Mouse (Mus musculus) MEL (cell line): ENCODE results near the gene Chrna1. TPM values are rescaled to one million over a fixed set of nuclear protein-coding genes. Genes with fewer than 3 reads are reported as not detected.

Source experiments
- DNase-seq: peaks from one replicate; pipeline ENCODE4 v3.0.0; 2011; ENCODE audit warnings: low read depth, low spot score
- H3K27ac ChIP-seq: 2 replicates; pipeline ENCODE4 v1.5.1; 2012; ENCODE audit warnings: low read depth, mild to moderate bottlenecking, control low read depth, low read length, moderate library complexity; ENCODE audit not compliant: control insufficient read depth
- H3K27me3 ChIP-seq, 2 experiments: fragments of 150-350 bp in 1 of 2; sonication (generic) in 1 of 2; 2 replicates each; pipeline ENCODE4 v1.6.1; 2012; ENCODE audit warnings: low read length in 2 of 2, mild to moderate bottlenecking in 2 of 2, improper control_type of control experiment in 1 of 2, moderate library complexity in 1 of 2; ENCODE audit not compliant: insufficient read depth in 2 of 2, control insufficient read depth in 1 of 2
- H3K36me3 ChIP-seq, 2 experiments: 2 replicates each; pipeline ENCODE4 v1.6.1; 2012 to 2014; ENCODE audit warnings: low read length in 2 of 2, improper control_type of control experiment in 1 of 2, inconsistent platforms in 1 of 2, mild to moderate bottlenecking in 1 of 2; ENCODE audit not compliant: insufficient read depth in 2 of 2, control insufficient read depth in 1 of 2
- H3K4me1 ChIP-seq, 2 experiments: fragments of 150-350 bp in 1 of 2; sonication (generic) in 1 of 2; 2 replicates each; pipeline ENCODE4 v1.6.1; 2012; ENCODE audit warnings: low read length in 2 of 2, improper control_type of control experiment in 1 of 2, mild to moderate bottlenecking in 1 of 2; ENCODE audit not compliant: insufficient read depth in 2 of 2, control insufficient read depth in 1 of 2
- H3K4me3 ChIP-seq, 2 experiments: fragments of 150-350 bp in 1 of 2; sonication (generic) in 1 of 2; 2 replicates each; pipeline ENCODE4 v1.5.1; 2012; ENCODE audit warnings: low read depth in 2 of 2, low read length in 2 of 2, mild to moderate bottlenecking in 2 of 2, moderate library complexity in 2 of 2, control low read depth in 1 of 2, improper control_type of control experiment in 1 of 2; ENCODE audit not compliant: control insufficient read depth in 1 of 2, insufficient read depth in 1 of 2
- H3K79me2 ChIP-seq: 2 replicates; pipeline ENCODE4 v1.6.1; 2012; ENCODE audit warnings: mild to moderate bottlenecking, low read length, moderate library complexity; ENCODE audit not compliant: control insufficient read depth, poor library complexity, insufficient read depth
- H3K9ac ChIP-seq: 2 replicates; pipeline ENCODE4 v1.6.1; 2012; ENCODE audit warnings: low read depth, mild to moderate bottlenecking, control low read depth, low read length, moderate library complexity; ENCODE audit not compliant: control insufficient read depth, poor library complexity, severe bottlenecking
- H3K9me3 ChIP-seq: fragments of 150-350 bp; sonication (generic); replicated peaks from 2 replicates; pipeline ENCODE4 v1.6.1; 2012; ENCODE audit warnings: mild to moderate bottlenecking, low read length, improper control_type of control experiment, moderate library complexity; ENCODE audit not compliant: insufficient read depth
- BHLHE40 ChIP-seq: IDR thresholded peaks from 2 replicates; pipeline ENCODE4 v1.6.1; 2012; ENCODE audit warnings: low read depth, mild to moderate bottlenecking, inconsistent platforms, low read length, improper control_type of control experiment, borderline replicate concordance
- CHD1 ChIP-seq: IDR thresholded peaks from 2 replicates; pipeline ENCODE4 v1.6.1; 2012; ENCODE audit warnings: low read depth, mild to moderate bottlenecking, inconsistent platforms, low read length, improper control_type of control experiment
- CHD2 ChIP-seq: IDR thresholded peaks from 2 replicates; pipeline ENCODE4 v1.6.1; 2011; ENCODE audit warnings: low read length, improper control_type of control experiment
- CTCF ChIP-seq, 3 experiments: IDR thresholded peaks in 2 of 3; conservative IDR thresholded peaks in 1 of 3; 2 replicates each; pipeline ENCODE4 v1.5.1; 2011 to 2012; ENCODE audit warnings: low read length in 3 of 3, low read depth in 2 of 3, mild to moderate bottlenecking in 2 of 3, improper control_type of control experiment in 1 of 3, inconsistent platforms in 1 of 3, mixed read lengths in 1 of 3, moderate library complexity in 1 of 3; ENCODE audit not compliant: control insufficient read depth in 1 of 3, insufficient read depth in 1 of 3, poor library complexity in 1 of 3, severe bottlenecking in 1 of 3
- EP300 ChIP-seq, 2 experiments: IDR thresholded peaks; 2 replicates each; pipeline ENCODE4 v1.6.1; 2011; ENCODE audit warnings: improper control_type of control experiment in 2 of 2, low read length in 2 of 2, low read depth in 1 of 2, mild to moderate bottlenecking in 1 of 2
- ETS1 ChIP-seq: IDR thresholded peaks from 2 replicates; pipeline ENCODE4 v1.6.1; 2012; ENCODE audit warnings: low read depth, mild to moderate bottlenecking, inconsistent platforms, low read length, improper control_type of control experiment, moderate library complexity
- GATA1 ChIP-seq: IDR thresholded peaks from 2 replicates; pipeline ENCODE4 v1.6.1; 2011; ENCODE audit warnings: low read depth, low read length, improper control_type of control experiment
- MAFK ChIP-seq: IDR thresholded peaks from 2 replicates; pipeline ENCODE4 v1.6.1; 2011; ENCODE audit warnings: low read depth, mild to moderate bottlenecking, low read length, improper control_type of control experiment, borderline replicate concordance
- MAX ChIP-seq: IDR thresholded peaks from 2 replicates; pipeline ENCODE4 v1.6.1; 2011; ENCODE audit warnings: low read length, improper control_type of control experiment
- MAZ ChIP-seq: IDR thresholded peaks from 2 replicates; pipeline ENCODE4 v1.6.1; 2012; ENCODE audit warnings: low read depth, mild to moderate bottlenecking, inconsistent platforms, low read length, improper control_type of control experiment
- MEF2A ChIP-seq: IDR thresholded peaks from 2 replicates; pipeline ENCODE4 v1.6.1; 2014; ENCODE audit warnings: low read depth, mild to moderate bottlenecking, inconsistent platforms, low read length, improper control_type of control experiment; ENCODE audit not compliant: poor library complexity, insufficient replicate concordance, severe bottlenecking; ENCODE audit errors: extremely low read depth
- MYB ChIP-seq: IDR thresholded peaks from 2 replicates; pipeline ENCODE4 v1.6.1; 2011; ENCODE audit warnings: mild to moderate bottlenecking, low read depth, low read length, improper control_type of control experiment
- POLR2AphosphoS2 ChIP-seq: IDR thresholded peaks from 2 replicates; pipeline ENCODE4 v1.6.1; 2011; ENCODE audit warnings: low read length, improper control_type of control experiment
- POLR2AphosphoS5 ChIP-seq: IDR thresholded peaks from 2 replicates; pipeline ENCODE4 v1.6.1; 2012; ENCODE audit warnings: low read depth, borderline replicate concordance, mild to moderate bottlenecking, inconsistent platforms, low read length, moderate library complexity, mixed read lengths
- SMC3 ChIP-seq: IDR thresholded peaks from 2 replicates; pipeline ENCODE4 v1.6.1; 2011; ENCODE audit warnings: low read depth, low read length, improper control_type of control experiment
- TBP ChIP-seq: IDR thresholded peaks from 2 replicates; pipeline ENCODE4 v1.8.0; 2011; ENCODE audit warnings: low read depth, low read length, improper control_type of control experiment
- TCF12 ChIP-seq: IDR thresholded peaks from 2 replicates; pipeline ENCODE4 v1.6.1; 2014; ENCODE audit warnings: low read depth, mild to moderate bottlenecking, inconsistent platforms, low read length, improper control_type of control experiment, moderate library complexity
- USF1 ChIP-seq: IDR thresholded peaks from 2 replicates; pipeline ENCODE4 v1.6.1; 2014; ENCODE audit warnings: low read depth, mild to moderate bottlenecking, inconsistent platforms, low read length, improper control_type of control experiment, moderate library complexity
- USF2 ChIP-seq, 2 experiments: IDR thresholded peaks; 2 replicates each; pipeline ENCODE4 v1.6.1; 2011 to 2012; ENCODE audit warnings: improper control_type of control experiment in 2 of 2, low read length in 2 of 2, borderline replicate concordance in 1 of 2, inconsistent platforms in 1 of 2, low read depth in 1 of 2, mild to moderate bottlenecking in 1 of 2; ENCODE audit not compliant: insufficient read depth in 1 of 2
- ZKSCAN1 ChIP-seq: IDR thresholded peaks from 2 replicates; pipeline ENCODE4 v1.6.1; 2012; ENCODE audit warnings: low read depth, mild to moderate bottlenecking, inconsistent platforms, low read length, improper control_type of control experiment, moderate library complexity
- polyA plus RNA-seq, 2 experiments: library from polyadenylated mRNA; stranded (reverse) in 1 of 2; unstranded in 1 of 2; fragments of >175 nt in 1 of 2; fragments of >200 nt in 1 of 2; gene quantifications; 2 replicates each; pipeline versions ENCODE4 v1.2.1 to v1.2.4; 2012; ENCODE audit warnings: low replicate concordance in 2 of 2, low read depth in 1 of 2; ENCODE audit not compliant: insufficient read length in 2 of 2, insufficient read depth in 1 of 2, missing spikeins in 1 of 2
- total RNA-seq: library from RNA; depleted of rRNA; stranded (reverse); fragments of 300-350 nt; gene quantifications from 2 replicates; pipeline ENCODE4 v1.2.3, GENCODE M21; 2012

Gene Chrna1
- total and polyA plus RNA-seq, 3 experiments = 0.12 TPM; not detected in 2

GRCm38 (mm10) chr2:73614303-73614702, 34.2 kb upstream of the Chrna1 start:
- H3K9ac ChIP-seq = no peak overlapping the region
- no peaks in the 10 kb centered on the region for H3K9me3 ChIP-seq
- no peak overlapping the region for H3K27ac ChIP-seq
- no peak overlapping the region for H3K4me3 ChIP-seq
- no peaks in the 10 kb centered on the region for H3K79me2 ChIP-seq
- DNase-seq = no peak
- TF ChIP-seq CTCF (IDR thresholded peaks at IDR 0.05 in 2 of 3, conservative IDR thresholded peaks at IDR 0.05 in 1 of 3; ENCODE audit: control insufficient read depth in 1 of 3, insufficient read depth in 1 of 3, low read depth in 2 of 3, low read length in 3 of 3, poor library complexity in 1 of 3, severe bottlenecking in 1 of 3) (no peak), BHLHE40 (no peak), MAX (no peak), USF1 (no peak), USF2 (IDR thresholded peaks at IDR 0.05; ENCODE audit: borderline replicate concordance in 1 of 2, insufficient read depth in 1 of 2, low read depth in 1 of 2, low read length in 2 of 2) (no peak), SMC3 (no peak), MAZ (no peak), POLR2AphosphoS2 (no peak)
- H3K4me1 ChIP-seq = no peaks in the 10 kb centered on the region
- H3K27me3 ChIP-seq = no peaks in the 10 kb centered on the region
- H3K36me3 ChIP-seq = no peaks in the 10 kb centered on the region

GRCm38 (mm10) chr2:73612941-73613340, 32.8 kb upstream of the Chrna1 start:
- Histone ChIP-seq H3K79me2 (no peaks in the 10 kb centered on the region), H3K4me1 (no peaks in the 10 kb centered on the region), H3K36me3 (no peaks in the 10 kb centered on the region), H3K4me3 (no peak overlapping the region), H3K9ac (no peak overlapping the region), H3K9me3 (no peaks in the 10 kb centered on the region), H3K27me3 (no peaks in the 10 kb centered on the region), H3K27ac (no peak overlapping the region)
- TF ChIP-seq MAX (no peak), CHD2 (no peak), ETS1 (no peak), TBP (no peak), USF1 (no peak), TCF12 (no peak), POLR2AphosphoS2 (no peak), MAFK (no peak), CHD1 (no peak), MAZ (no peak), SMC3 (no peak), MEF2A (no peak), GATA1 (no peak), USF2 (IDR thresholded peaks at IDR 0.05; ENCODE audit: borderline replicate concordance in 1 of 2, insufficient read depth in 1 of 2, low read depth in 1 of 2, low read length in 2 of 2) (no peak), EP300 (IDR thresholded peaks at IDR 0.05; ENCODE audit: low read depth in 1 of 2, low read length in 2 of 2) (no peak), POLR2AphosphoS5 (no peak), ZKSCAN1 (no peak), MYB (no peak)
- no peak for DNase-seq
